In genomic region chr7:97748527-97749206, GRCm38 (mm10) we compare ENCODE assay signal across 8 mouse cellular contexts. TPM values are rescaled to one million over a fixed set of nuclear protein-coding genes. Genes with fewer than 3 reads are reported as not detected.
DNase-seq lines count a peak whose midpoint lies in the region; ATAC-seq and TF ChIP-seq lines count a peak whose summit lies in the region.

No protein-coding gene starts in this region.

- 0 out of 2 replicates have a peak, but pooled peaks have one; percentile 34 for ATAC-seq in embryonic facial prominence, embryonic 15.5 days (ENCODE audit: insufficient number of reproducible peaks, low FRiP score, low TSS enrichment, low read depth)
- ATAC-seq in midbrain, postnatal 0 days (ENCODE audit: low FRiP score), result peak; percentile 32; the same call in 1 of the 2 replicates

- H3K9me3 ChIP-seq in embryonic facial prominence, embryonic 15.5 days (replicated peaks), result no peaks in the 10 kb centered on the region
- no peaks in the 10 kb centered on the region for H3K9me3 ChIP-seq in hindbrain, embryonic 10.5 days
- H3K9me3 ChIP-seq in midbrain, postnatal 0 days (ENCODE audit: low read length), result no peaks in the 10 kb centered on the region

- no peak for TF ChIP-seq CTCF in layer of hippocampus, adult 2 months (conservative IDR thresholded peaks at IDR 0.05)
- no peak for TF ChIP-seq CTCF in liver, adult 2 months (IDR thresholded peaks at IDR 0.05; ENCODE audit: low read depth, low read length)
- TF ChIP-seq CTCF in midbrain, postnatal 0 days (IDR thresholded peaks at IDR 0.05), result no peak

- no peak for TF ChIP-seq POLR2A in liver, adult 2 months (IDR thresholded peaks at IDR 0.05; ENCODE audit: extremely low read depth, insufficient read depth, low read length)

- peak overlapping the region; percentile 33 for H3K4me3 ChIP-seq in layer of hippocampus, adult 2 months
- H3K4me3 ChIP-seq in embryonic facial prominence, embryonic 15.5 days (replicated peaks), result peak overlapping the region; percentile 6
- peak overlapping the region; percentile 16 for H3K4me3 ChIP-seq in hindbrain, embryonic 10.5 days
- H3K4me3 ChIP-seq in liver, adult 2 months (ENCODE audit: insufficient read depth, low read depth, low read length), result peak overlapping the region; percentile 25
- H3K4me3 ChIP-seq in midbrain, postnatal 0 days (ENCODE audit: low read depth, low read length), result 0 out of 2 replicates have a peak overlapping the region, but pooled peaks have one; percentile 1

- H3K79me2 ChIP-seq in liver, adult 2 months (ENCODE audit: control insufficient read depth, insufficient read depth, low read length), result no peaks in the 10 kb centered on the region

- peak overlapping the region; percentile 85 for H3K27ac ChIP-seq in layer of hippocampus, adult 2 months
- H3K27ac ChIP-seq in embryonic facial prominence, embryonic 15.5 days (replicated peaks), result peak overlapping the region; percentile 71
- peak overlapping the region; percentile 81 for H3K27ac ChIP-seq in hindbrain, embryonic 10.5 days
- peak overlapping the region; percentile 84 for H3K27ac ChIP-seq in liver, adult 2 months (replicated peaks; ENCODE audit: insufficient read depth, low read depth, low read length)
- no peak overlapping the region for H3K27ac ChIP-seq in midbrain, postnatal 0 days (ENCODE audit: low read depth, low read length)

- WGBS in embryonic facial prominence, embryonic 15.5 days, result 50% methylated on average over 10 of the region's 10 CpGs
- 61% methylated on average over 10 of the region's 10 CpGs for WGBS in hindbrain, embryonic 10.5 days
- WGBS in liver, adult 2 months, result 19% methylated on average over 10 of the region's 10 CpGs
- WGBS in midbrain, postnatal 0 days, result 55% methylated on average over 10 of the region's 10 CpGs

- DNase-seq in layer of hippocampus, adult 2 months (ENCODE audit: low spot score in 2 of 2), result no peak
- no peak for DNase-seq in layer of hippocampus, postnatal 14 days (ENCODE audit: low spot score in 2 of 2)
- no peak for DNase-seq in hindbrain, embryonic 10.5 days (ENCODE audit: low spot score)
- peak; percentile 62 for DNase-seq in liver, adult 2 months (ENCODE audit: extremely low read depth, low read depth, low spot score)
- no peak for DNase-seq in midbrain, postnatal 0 days (ENCODE audit: low spot score)
- DNase-seq in cerebellum, adult 11 months, result no peak
- no peak for DNase-seq in cerebellum, adult 18-20 months

- H3K4me1 ChIP-seq in embryonic facial prominence, embryonic 15.5 days, result peaks cover 14% of the 10 kb centered on the region
- peaks cover 25% of the 10 kb centered on the region for H3K4me1 ChIP-seq in hindbrain, embryonic 10.5 days (replicated peaks)
- H3K4me1 ChIP-seq in liver, adult 2 months (ENCODE audit: control insufficient read depth, insufficient read depth, low read length), result peaks cover 4% of the 10 kb centered on the region; the same call in 1 of the 2 replicates
- no peaks in the 10 kb centered on the region for H3K4me1 ChIP-seq in midbrain, postnatal 0 days (ENCODE audit: insufficient read depth, low read length)

- peak overlapping the region; percentile 35 for H3K4me2 ChIP-seq in embryonic facial prominence, embryonic 15.5 days (replicated peaks)
- H3K4me2 ChIP-seq in midbrain, postnatal 0 days (ENCODE audit: low read depth, low read length, poor library complexity, severe bottlenecking), result no peak overlapping the region

- no peaks in the 10 kb centered on the region for H3K36me3 ChIP-seq in embryonic facial prominence, embryonic 15.5 days
- H3K36me3 ChIP-seq in hindbrain, embryonic 10.5 days, result no peaks in the 10 kb centered on the region
- H3K36me3 ChIP-seq in liver, adult 2 months (ENCODE audit: control insufficient read depth, insufficient read depth, low read length), result no peaks in the 10 kb centered on the region
- no peaks in the 10 kb centered on the region for H3K36me3 ChIP-seq in midbrain, postnatal 0 days (ENCODE audit: insufficient read depth, low read length)

- no peak overlapping the region for H3K9ac ChIP-seq in embryonic facial prominence, embryonic 15.5 days
- H3K9ac ChIP-seq in liver, adult 2 months (ENCODE audit: low read depth, low read length), result peak overlapping the region; percentile 47
- H3K9ac ChIP-seq in midbrain, postnatal 0 days (replicated peaks; ENCODE audit: low read length, poor library complexity, severe bottlenecking), result no peak overlapping the region

- H3K27me3 ChIP-seq in embryonic facial prominence, embryonic 15.5 days, result no peaks in the 10 kb centered on the region
- H3K27me3 ChIP-seq in hindbrain, embryonic 10.5 days (ENCODE audit: insufficient read depth, poor library complexity, severe bottlenecking), result no peaks in the 10 kb centered on the region
- H3K27me3 ChIP-seq in liver, adult 2 months (ENCODE audit: control insufficient read depth, insufficient read depth, low read length), result no peaks in the 10 kb centered on the region
- H3K27me3 ChIP-seq in midbrain, postnatal 0 days (ENCODE audit: insufficient read depth, low read length), result no peaks in the 10 kb centered on the region

RNA-seq across cellular contexts. Expression of gene Aqp11, which starts 10.6 kb away (rescaled TPM):
- total RNA-seq in layer of hippocampus, adult 2 months (2021), result 10 to 100 TPM; 37.7 to 38.9 TPM
- total RNA-seq in layer of hippocampus, postnatal 14 days (2021), result 10 to 100 TPM; 44.5 to 48.3 TPM
- 3.6 and 4.1 TPM in 2 replicates for polyA plus RNA-seq in embryonic facial prominence, embryonic 15.5 days (2015; fragmentation: Nextera tagmentation; extraction: Ambion mirVana)
- 5.2 and 5.3 TPM in 2 replicates for polyA plus RNA-seq in hindbrain, embryonic 10.5 days (2016; fragmentation: Nextera tagmentation; extraction: Ambion mirVana)
- 17.1 and 22.2 TPM in 2 replicates for total RNA-seq in liver, adult 2 months (2014; rRNA removed)
- 36.8 and 40.2 TPM in 2 replicates for polyA plus RNA-seq in liver, adult 2 months (2012; rRNA removed)
- total RNA-seq in midbrain, postnatal 0 days (2014; rRNA removed), result 13.5 and 13.7 TPM in 2 replicates
- 24.0 and 25.4 TPM in 2 replicates for polyA plus RNA-seq in midbrain, postnatal 0 days (2015; fragmentation: Nextera tagmentation; extraction: Ambion mirVana)

RNA-seq across cellular contexts. Expression of gene Pak1, which starts 39.7 kb away (rescaled TPM):
- 100 to 1,000 TPM; 209 to 219 TPM for total RNA-seq in layer of hippocampus, adult 2 months (2021)
- total RNA-seq in layer of hippocampus, postnatal 14 days (2021), result 100 to 1,000 TPM; 170 to 195 TPM
- 25.7 and 27.2 TPM in 2 replicates for polyA plus RNA-seq in embryonic facial prominence, embryonic 15.5 days (2015; fragmentation: Nextera tagmentation; extraction: Ambion mirVana)
- 58.8 and 90.7 TPM in 2 replicates for polyA plus RNA-seq in hindbrain, embryonic 10.5 days (2016; fragmentation: Nextera tagmentation; extraction: Ambion mirVana)
- 2.8 and 3.0 TPM in 2 replicates for total RNA-seq in liver, adult 2 months (2014; rRNA removed)
- 0.73 and 1.2 TPM in 2 replicates for polyA plus RNA-seq in liver, adult 2 months (2012; rRNA removed)
- total RNA-seq in midbrain, postnatal 0 days (2014; rRNA removed), result 162 and 193 TPM in 2 replicates
- 131 TPM in 2 replicates for polyA plus RNA-seq in midbrain, postnatal 0 days (2015; fragmentation: Nextera tagmentation; extraction: Ambion mirVana)

RNA-seq across cellular contexts. Expression of gene Clns1a, which starts 52.2 kb away (rescaled TPM):
- total RNA-seq in layer of hippocampus, adult 2 months (2021), result 10 to 100 TPM; 91.0 to 94.3 TPM
- total RNA-seq in layer of hippocampus, postnatal 14 days (2021), result 10 to 100 TPM; 73.5 to 76.9 TPM
- 168 and 176 TPM in 2 replicates for polyA plus RNA-seq in embryonic facial prominence, embryonic 15.5 days (2015; fragmentation: Nextera tagmentation; extraction: Ambion mirVana)
- 251 and 292 TPM in 2 replicates for polyA plus RNA-seq in hindbrain, embryonic 10.5 days (2016; fragmentation: Nextera tagmentation; extraction: Ambion mirVana)
- 26.0 and 29.1 TPM in 2 replicates for total RNA-seq in liver, adult 2 months (2014; rRNA removed)
- 17.1 and 21.6 TPM in 2 replicates for polyA plus RNA-seq in liver, adult 2 months (2012; rRNA removed)
- 90.2 and 101 TPM in 2 replicates for total RNA-seq in midbrain, postnatal 0 days (2014; rRNA removed)
- 157 and 162 TPM in 2 replicates for polyA plus RNA-seq in midbrain, postnatal 0 days (2015; fragmentation: Nextera tagmentation; extraction: Ambion mirVana)

Comparison
In these comparisons a context has a peak if more than half of its experiments do, and no peak if none do; other contexts are left out.
1. RNA of gene Pak1, which starts 39.7 kb away (total RNA-seq): 209 to 219 TPM in layer of hippocampus, adult 2 months, 170 to 195 TPM in layer of hippocampus, postnatal 14 days and 162 to 193 TPM in midbrain, postnatal 0 days; 2.8 to 3.0 TPM in liver, adult 2 months; every median in the first group is over 10 times any median in the second.
2. Peak in every context shown above with its lines, with median percentiles within 50 percentile points of each other: H3K4me3 ChIP-seq.